Mouse (Mus musculus) cerebellum, adult 2 months (tissue): ENCODE results near the gene Dtx3l.

Experiments
- CTCF ChIP-seq: fragments of 200-500 bp; IDR thresholded peaks from 2 replicates; pipeline ENCODE4 v1.5.1; 2011; ENCODE audit warnings: low read depth, mild to moderate bottlenecking, control low read depth, low read length, moderate library complexity, borderline replicate concordance; ENCODE audit not compliant: insufficient read depth
- POLR2A ChIP-seq: fragments of 200-500 bp; IDR thresholded peaks from 2 replicates; pipeline ENCODE4 v1.6.1; 2011; ENCODE audit warnings: low read length, control low read depth, borderline replicate concordance; ENCODE audit not compliant: insufficient read depth

DNA sequence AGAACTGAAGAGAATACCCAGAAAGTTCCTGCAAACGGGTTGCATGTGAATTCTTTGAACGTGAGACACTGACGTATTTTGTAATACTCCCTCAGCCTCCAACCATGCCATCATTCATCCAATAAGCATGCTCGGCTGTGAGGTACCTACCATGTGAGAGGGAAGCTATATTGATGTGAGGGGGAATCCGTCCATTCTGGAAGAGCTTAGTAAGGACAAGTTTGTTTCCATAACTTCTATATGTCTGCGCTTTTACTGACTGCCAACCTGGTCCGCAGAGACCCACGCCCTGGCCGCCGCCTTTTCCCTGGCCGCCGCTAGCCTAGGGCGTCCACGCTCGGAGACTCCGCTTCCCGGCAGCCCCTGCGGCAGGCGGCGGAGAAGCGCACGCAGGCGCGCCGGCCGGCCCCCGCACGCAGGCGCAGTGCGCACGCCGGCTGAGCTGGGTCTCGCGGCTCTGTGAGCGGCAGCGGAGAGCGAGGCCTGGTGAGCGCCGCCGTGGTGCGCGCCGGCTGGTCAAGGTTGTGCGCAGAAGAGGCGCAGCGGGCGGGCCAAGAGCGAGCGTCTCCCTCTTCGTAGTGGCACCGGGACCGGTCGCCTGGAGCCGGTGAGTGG, 44.1 kb upstream of the Dtx3l start:
- TF ChIP-seq CTCF (no peak), POLR2A (peak; percentile 85)
